ENCODE assay signal across 8 mouse cellular contexts in genomic region chr2:166806173-166806705, GRCm38 (mm10). TPM values are rescaled to one million over a fixed set of nuclear protein-coding genes. Genes with fewer than 3 reads are reported as not detected.
A peak's percentile ranks its signal among the peaks of the same experiment; 100 is the strongest.
DNase-seq lines count a peak whose midpoint lies in the region; ATAC-seq and TF ChIP-seq lines count a peak whose summit lies in the region.

No protein-coding gene starts in this region.

- DNase-seq in kidney, postnatal 14 days: no peak
- no peak for DNase-seq in cerebellum, adult 9-11 months
- DNase-seq in adrenal gland, adult 8-10 months: no peak
- no peak for DNase-seq in yolk sac, embryonic 10.5 days (ENCODE audit: low spot score)

- H3K4me3 ChIP-seq in kidney, embryonic 15.5 days (replicated peaks): peak overlapping the region; percentile 78
- H3K4me3 ChIP-seq in bone marrow, adult 2 months (replicated peaks; ENCODE audit: control insufficient read depth, low read depth, low read length): peak overlapping the region; percentile 88
- peak overlapping the region; percentile 85 for H3K4me3 ChIP-seq in hindbrain, embryonic 16.5 days (ENCODE audit: low read length)
- H3K4me3 ChIP-seq in midbrain, embryonic 13.5 days (replicated peaks): peak overlapping the region; percentile 78

- H3K27me3 ChIP-seq in kidney, embryonic 15.5 days: no peaks in the 10 kb centered on the region
- H3K27me3 ChIP-seq in hindbrain, embryonic 16.5 days (replicated peaks; ENCODE audit: control insufficient read depth, insufficient read depth, low read length): no peaks in the 10 kb centered on the region
- H3K27me3 ChIP-seq in midbrain, embryonic 13.5 days: no peaks in the 10 kb centered on the region

- ATAC-seq in kidney, embryonic 15.5 days (replicated peaks; ENCODE audit: low FRiP score): no peak
- ATAC-seq in hindbrain, embryonic 16.5 days: no peak
- no peak for ATAC-seq in midbrain, embryonic 13.5 days

- no peaks in the 10 kb centered on the region for H3K9me3 ChIP-seq in kidney, embryonic 15.5 days (replicated peaks)
- no peaks in the 10 kb centered on the region for H3K9me3 ChIP-seq in hindbrain, embryonic 16.5 days (ENCODE audit: control insufficient read depth, low read length)
- no peaks in the 10 kb centered on the region for H3K9me3 ChIP-seq in midbrain, embryonic 13.5 days

- TF ChIP-seq POLR2A in bone marrow, adult 2 months (IDR thresholded peaks at IDR 0.05; ENCODE audit: borderline replicate concordance, control insufficient read depth, low read depth, low read length): no peak

- no peak for TF ChIP-seq CTCF in bone marrow, adult 2 months (IDR thresholded peaks at IDR 0.05; ENCODE audit: control insufficient read depth, insufficient read depth, low read length)

- H3K4me1 ChIP-seq in kidney, embryonic 15.5 days: peaks cover 14% of the 10 kb centered on the region
- peaks cover 4% of the 10 kb centered on the region for H3K4me1 ChIP-seq in bone marrow, adult 2 months (ENCODE audit: control insufficient read depth, insufficient read depth, low read length)
- peaks cover 12% of the 10 kb centered on the region for H3K4me1 ChIP-seq in hindbrain, embryonic 16.5 days (ENCODE audit: control insufficient read depth, insufficient read depth, low read depth, low read length)
- peaks cover 13% of the 10 kb centered on the region for H3K4me1 ChIP-seq in midbrain, embryonic 13.5 days (replicated peaks)

- peak overlapping the region; percentile 75 for H3K9ac ChIP-seq in kidney, embryonic 15.5 days
- H3K9ac ChIP-seq in hindbrain, embryonic 16.5 days (ENCODE audit: low read depth, low read length): peak overlapping the region; percentile 85
- H3K9ac ChIP-seq in midbrain, embryonic 13.5 days (replicated peaks): peak overlapping the region; percentile 82

- H3K27ac ChIP-seq in kidney, embryonic 15.5 days: peak overlapping the region; percentile 86; the same call in 1 of the 2 replicates
- peak overlapping the region; percentile 93 for H3K27ac ChIP-seq in bone marrow, adult 2 months (ENCODE audit: control insufficient read depth, insufficient read depth, low read depth, low read length, poor library complexity)
- peak overlapping the region; percentile 74; the same call in 1 of the 2 replicates for H3K27ac ChIP-seq in hindbrain, embryonic 16.5 days (ENCODE audit: low read depth, low read length)
- no peak overlapping the region for H3K27ac ChIP-seq in midbrain, embryonic 13.5 days

- no peaks in the 10 kb centered on the region for H3K36me3 ChIP-seq in kidney, embryonic 15.5 days
- H3K36me3 ChIP-seq in hindbrain, embryonic 16.5 days (ENCODE audit: control insufficient read depth, insufficient read depth, low read length): no peaks in the 10 kb centered on the region
- H3K36me3 ChIP-seq in midbrain, embryonic 13.5 days: no peaks in the 10 kb centered on the region

- 20% methylated on average over 14 of the region's 14 CpGs for WGBS in kidney, embryonic 15.5 days
- WGBS in bone marrow, adult 2 months: 15% methylated on average over 14 of the region's 14 CpGs
- 26% methylated on average over 14 of the region's 14 CpGs for WGBS in hindbrain, embryonic 16.5 days
- 26% methylated on average over 14 of the region's 14 CpGs for WGBS in midbrain, embryonic 13.5 days

- peak overlapping the region; percentile 73 for H3K4me2 ChIP-seq in kidney, embryonic 15.5 days
- peak overlapping the region; percentile 74 for H3K4me2 ChIP-seq in hindbrain, embryonic 16.5 days (ENCODE audit: low read length)
- H3K4me2 ChIP-seq in midbrain, embryonic 13.5 days (replicated peaks): peak overlapping the region; percentile 91

RNA-seq across cellular contexts. Expression of gene Arfgef2, which starts 0.9 kb away (rescaled TPM):
- 4.3 and 4.4 TPM in 2 replicates for polyA plus RNA-seq in kidney, embryonic 15.5 days (2015; fragmentation: Nextera tagmentation; extraction: Ambion mirVana)
- polyA plus RNA-seq in bone marrow, adult 2 months (2011; ENCODE audit: insufficient read depth, insufficient read length, low replicate concordance, missing spikeins): 5.4 and 18.3 TPM in 2 replicates
- polyA plus RNA-seq in hindbrain, embryonic 16.5 days (2015; fragmentation: Nextera tagmentation; extraction: Ambion mirVana): 4.2 and 5.3 TPM in 2 replicates
- 3.2 and 3.4 TPM in 2 replicates for polyA plus RNA-seq in midbrain, embryonic 13.5 days (2015; fragmentation: Nextera tagmentation; extraction: Ambion mirVana)
- total RNA-seq in adrenal gland, adult 8-10 months (2022): 10 to 100 TPM; 59.7 to 83.9 (median 74.0) TPM

RNA-seq across cellular contexts. Expression of gene Trp53rkb, which starts 13.9 kb away (rescaled TPM):
- 8.3 and 8.5 TPM in 2 replicates for polyA plus RNA-seq in kidney, embryonic 15.5 days (2015; fragmentation: Nextera tagmentation; extraction: Ambion mirVana)
- polyA plus RNA-seq in bone marrow, adult 2 months (2011; ENCODE audit: insufficient read depth, insufficient read length, low replicate concordance, missing spikeins): 2.6 and 6.6 TPM in 2 replicates
- 7.3 and 7.8 TPM in 2 replicates for polyA plus RNA-seq in hindbrain, embryonic 16.5 days (2015; fragmentation: Nextera tagmentation; extraction: Ambion mirVana)
- 10.8 and 11.1 TPM in 2 replicates for polyA plus RNA-seq in midbrain, embryonic 13.5 days (2015; fragmentation: Nextera tagmentation; extraction: Ambion mirVana)
- total RNA-seq in adrenal gland, adult 8-10 months (2022): 1 to 10 TPM; 3.9 to 8.1 (median 4.9) TPM
